Mouse (Mus musculus): ENCODE results near the gene Abi1. TPM values are rescaled to one million over a fixed set of nuclear protein-coding genes. Genes with fewer than 3 reads are reported as not detected.

Abi1 gene
- polyA plus RNA-seq, 1 experiment from 2014 or later, result 40.7 TPM

DNA sequence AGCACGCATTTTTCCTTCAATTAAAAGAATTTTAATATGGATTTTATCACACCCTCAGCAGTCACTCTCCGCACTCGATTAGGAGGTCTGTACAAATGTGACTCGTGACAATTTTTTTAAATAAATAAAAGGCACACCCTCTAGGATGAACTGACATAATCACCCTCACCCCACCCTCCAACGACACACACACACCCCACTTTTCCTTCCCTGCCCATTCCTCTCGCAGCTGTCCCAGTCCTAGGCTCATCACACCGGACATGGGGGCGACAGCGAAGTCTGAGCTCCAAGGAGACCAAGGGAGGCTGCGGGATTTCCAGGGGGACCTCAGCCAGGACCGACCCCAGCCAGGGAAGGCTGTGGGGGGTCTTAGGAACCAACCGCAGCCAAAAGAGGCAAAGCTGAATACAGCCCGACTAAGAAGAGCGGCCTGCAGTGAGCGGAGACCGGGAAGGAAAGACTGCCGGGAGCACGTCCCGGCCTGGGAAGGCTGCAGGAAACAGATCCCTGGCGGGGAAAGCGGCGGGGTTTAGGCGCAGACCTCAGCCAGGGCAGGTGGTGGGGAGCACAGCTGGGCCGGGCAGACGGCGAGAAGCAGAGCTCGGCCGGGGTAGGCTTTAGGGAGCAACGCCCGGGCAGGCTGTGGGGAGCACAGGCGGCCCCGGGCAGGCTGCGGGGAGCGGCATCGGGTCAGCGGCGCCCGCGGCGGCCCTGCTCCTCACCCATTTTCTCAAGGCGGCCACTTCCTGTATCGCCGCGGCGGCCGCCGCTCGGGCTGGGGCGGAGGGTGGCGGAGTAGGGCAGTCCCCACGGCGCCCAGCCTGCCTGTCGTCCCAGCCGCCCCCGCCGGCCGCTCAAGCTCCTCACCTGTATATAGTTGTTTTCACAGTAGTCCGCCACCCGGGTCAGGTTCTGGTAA lies 700 bp downstream of the Abi1 start:
- under 1% methylated on average over 44 of the region's 59 CpGs for WGBS
- TF ChIP-seq EP300 (optimal IDR thresholded peaks at IDR 0.05) (no peak), CTCF (IDR thresholded peaks at IDR 0.05; ENCODE audit: low read depth) (no peak)
- H3K27me3 ChIP-seq (ENCODE audit: control insufficient read depth, insufficient read depth, low read length), result no peaks in the 10 kb centered on the region
- peak overlapping the region; percentile 99 for H3K27ac ChIP-seq (replicated peaks)
- H3K9ac ChIP-seq (ENCODE audit: low read length), result peak overlapping the region; percentile 97
- no peaks in the 10 kb centered on the region for H3K9me3 ChIP-seq (ENCODE audit: control insufficient read depth, low read length)
- peaks cover 6% of the 10 kb centered on the region; the same call in 1 of the 2 replicates for H3K4me1 ChIP-seq (replicated peaks; ENCODE audit: control insufficient read depth, insufficient read depth)
- DNase-seq (ENCODE audit: low spot score) (peak; percentile 74), ATAC-seq (ENCODE audit: low FRiP score, low TSS enrichment) (peak; percentile 81)
- peak overlapping the region; percentile 98 for H3K4me3 ChIP-seq (ENCODE audit: low read depth, low read length)
- H3K36me3 ChIP-seq (ENCODE audit: control insufficient read depth, insufficient read depth, low read length), result no peaks in the 10 kb centered on the region
- peak overlapping the region; percentile 72 for H3K4me2 ChIP-seq (replicated peaks; ENCODE audit: low read depth)

DNA sequence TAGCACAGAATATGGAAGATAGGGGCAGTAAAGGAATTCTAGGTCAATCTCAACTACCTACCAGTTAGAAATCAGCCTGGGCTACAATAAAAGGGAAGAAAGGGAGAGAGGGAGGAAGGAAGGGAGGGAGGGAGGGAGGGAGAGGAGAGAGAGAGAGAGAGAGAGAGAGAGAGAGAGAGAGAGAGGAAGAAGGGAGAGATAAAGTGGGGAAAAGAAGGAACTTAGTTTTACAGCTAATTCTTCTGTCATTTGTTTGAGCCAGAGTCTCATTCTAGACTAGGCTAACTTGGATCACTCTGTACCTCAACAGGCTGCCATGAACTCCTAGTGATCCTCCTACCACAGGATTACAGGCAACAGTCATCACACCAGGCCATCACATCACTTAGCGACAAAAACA lies 4.6 kb downstream of the Abi1 start:
- peaks cover 6% of the 10 kb centered on the region; the same call in 1 of the 2 replicates for H3K4me1 ChIP-seq (replicated peaks; ENCODE audit: control insufficient read depth, insufficient read depth)
- no peaks in the 10 kb centered on the region for H3K9me3 ChIP-seq (ENCODE audit: control insufficient read depth, low read length)
- no peak overlapping the region for H3K4me3 ChIP-seq (ENCODE audit: low read depth, low read length)
- no peaks in the 10 kb centered on the region for H3K36me3 ChIP-seq (ENCODE audit: control insufficient read depth, insufficient read depth, low read length)
- DNase-seq (ENCODE audit: low spot score), result no peak
- H3K27ac ChIP-seq (replicated peaks), result peak overlapping the region; percentile 76; the same call in 1 of the 2 replicates
- H3K9ac ChIP-seq (ENCODE audit: low read length), result no peak overlapping the region
- ATAC-seq (ENCODE audit: low FRiP score, low TSS enrichment), result no peak
- WGBS, result 94% methylated on average over 1 of the region's 1 CpGs
- H3K4me2 ChIP-seq (replicated peaks; ENCODE audit: low read depth), result no peak overlapping the region
- TF ChIP-seq EP300 (optimal IDR thresholded peaks at IDR 0.05), result no peak
- TF ChIP-seq CTCF (IDR thresholded peaks at IDR 0.05; ENCODE audit: low read depth), result no peak
- no peaks in the 10 kb centered on the region for H3K27me3 ChIP-seq (ENCODE audit: control insufficient read depth, insufficient read depth, low read length)

DNA sequence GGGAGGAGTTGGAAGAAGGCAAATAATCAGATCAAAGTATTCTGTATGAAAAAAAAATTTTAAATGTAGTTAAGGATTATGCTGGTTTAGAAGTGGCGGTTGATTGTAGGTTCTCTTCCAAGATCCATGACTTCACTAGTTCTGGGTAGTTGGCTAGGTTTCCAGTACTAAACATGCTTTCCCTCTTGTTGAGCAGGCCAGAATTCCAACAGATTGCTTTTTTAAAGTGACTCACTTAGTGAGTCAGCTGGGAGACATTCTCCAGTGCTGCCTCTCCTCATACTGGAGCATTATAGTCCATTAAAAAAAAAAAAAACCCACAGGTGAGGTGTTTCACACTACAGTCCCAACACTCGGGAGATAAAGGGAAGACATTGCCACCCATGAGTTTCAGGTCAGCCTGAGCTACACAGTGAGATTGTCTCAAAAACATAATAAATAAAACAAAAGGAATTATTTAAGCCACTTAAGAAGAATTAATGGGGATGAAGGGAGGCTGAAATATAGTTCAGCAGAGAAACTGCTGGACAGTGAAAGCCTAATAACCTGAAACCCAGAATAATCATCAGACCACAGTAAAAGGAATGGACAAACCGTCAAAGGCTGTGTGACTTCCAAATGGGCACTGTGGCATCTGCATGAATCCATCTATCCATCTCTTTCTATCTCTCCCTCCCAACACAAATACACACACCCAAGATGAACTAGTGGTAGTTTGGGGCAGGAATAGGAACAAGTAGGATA lies 5.2 kb downstream of the Abi1 start:
- Histone ChIP-seq H3K27ac (replicated peaks) (peak overlapping the region; percentile 76), H3K4me3 (ENCODE audit: low read depth, low read length) (no peak overlapping the region), H3K27me3 (ENCODE audit: control insufficient read depth, insufficient read depth, low read length) (no peaks in the 10 kb centered on the region), H3K4me2 (replicated peaks; ENCODE audit: low read depth) (no peak overlapping the region), H3K36me3 (ENCODE audit: control insufficient read depth, insufficient read depth, low read length) (no peaks in the 10 kb centered on the region), H3K9ac (ENCODE audit: low read length) (no peak overlapping the region), H3K4me1 (replicated peaks; ENCODE audit: control insufficient read depth, insufficient read depth) (peaks cover 6% of the 10 kb centered on the region; the same call in 1 of the 2 replicates), H3K9me3 (ENCODE audit: control insufficient read depth, low read length) (no peaks in the 10 kb centered on the region)
- peak; percentile 41 for ATAC-seq (ENCODE audit: low FRiP score, low TSS enrichment)
- no peak for TF ChIP-seq EP300 (optimal IDR thresholded peaks at IDR 0.05)
- TF ChIP-seq CTCF (IDR thresholded peaks at IDR 0.05; ENCODE audit: low read depth), result no peak
- WGBS, result 46% methylated on average over 3 of the region's 3 CpGs
- no peak for DNase-seq (ENCODE audit: low spot score)

DNA sequence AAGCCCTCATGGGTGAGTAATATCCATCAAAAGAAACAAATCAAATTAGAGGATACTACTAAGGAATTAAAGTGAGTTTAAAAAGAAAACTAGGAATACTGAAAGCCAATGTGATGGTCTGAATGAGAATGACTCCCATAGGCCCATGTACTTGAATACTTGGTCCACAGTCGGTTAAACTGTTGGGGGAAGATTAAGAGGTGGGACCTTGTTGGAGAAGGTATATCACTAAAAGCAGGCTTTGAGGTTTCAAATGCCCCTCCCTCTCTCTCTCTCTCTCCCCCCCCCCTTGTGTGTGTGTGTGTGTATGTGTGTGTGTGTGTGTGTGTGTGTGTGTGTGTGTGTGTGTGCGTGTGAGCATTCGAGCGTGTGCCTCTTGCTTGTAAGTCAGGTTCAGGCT lies 9.4 kb downstream of the Abi1 start:
- TF ChIP-seq EP300 (optimal IDR thresholded peaks at IDR 0.05), result no peak
- no peak for TF ChIP-seq CTCF (IDR thresholded peaks at IDR 0.05; ENCODE audit: low read depth)

DNA sequence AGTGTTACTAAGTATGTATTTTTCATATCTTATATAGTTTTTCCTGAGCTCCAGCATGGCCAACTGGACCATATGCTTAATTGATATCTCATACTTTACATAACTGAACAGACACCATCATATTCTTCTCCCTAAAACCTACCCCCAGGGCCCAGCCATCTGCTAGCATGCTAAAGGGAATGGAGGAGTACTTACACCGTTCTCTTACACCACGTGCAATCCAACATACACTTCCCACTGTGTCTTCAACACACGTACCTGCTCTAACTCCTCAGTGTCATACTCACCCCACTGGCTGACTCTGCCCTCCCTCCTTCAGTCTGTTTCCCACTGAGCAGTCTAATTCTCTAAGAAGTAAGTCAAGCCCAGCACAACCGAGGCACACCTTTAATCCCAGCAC lies 11.2 kb downstream of the Abi1 start:
- 88% methylated on average over 4 of the region's 4 CpGs for WGBS
- Histone ChIP-seq H3K4me2 (replicated peaks; ENCODE audit: low read depth) (no peak overlapping the region), H3K27ac (replicated peaks) (no peak overlapping the region), H3K36me3 (ENCODE audit: control insufficient read depth, insufficient read depth, low read length) (no peaks in the 10 kb centered on the region), H3K9ac (ENCODE audit: low read length) (no peak overlapping the region), H3K4me3 (ENCODE audit: low read depth, low read length) (no peak overlapping the region), H3K4me1 (replicated peaks; ENCODE audit: control insufficient read depth, insufficient read depth) (no peaks in the 10 kb centered on the region), H3K27me3 (ENCODE audit: control insufficient read depth, insufficient read depth, low read length) (no peaks in the 10 kb centered on the region), H3K9me3 (ENCODE audit: control insufficient read depth, low read length) (no peaks in the 10 kb centered on the region)
- ATAC-seq (ENCODE audit: low FRiP score, low TSS enrichment) (no peak), DNase-seq (ENCODE audit: low spot score) (no peak)
- no peak for TF ChIP-seq CTCF (IDR thresholded peaks at IDR 0.05; ENCODE audit: low read depth)
- no peak for TF ChIP-seq EP300 (optimal IDR thresholded peaks at IDR 0.05)

More for the DNA sequence above, 9.4 kb downstream of the Abi1 start:
- no peaks in the 10 kb centered on the region for H3K36me3 ChIP-seq (ENCODE audit: control insufficient read depth, insufficient read depth, low read length)
- no peak overlapping the region for H3K27ac ChIP-seq (replicated peaks)
- 93% methylated on average over 4 of the region's 4 CpGs for WGBS
- ATAC-seq (ENCODE audit: low FRiP score, low TSS enrichment) (no peak), DNase-seq (ENCODE audit: low spot score) (no peak)
- no peak overlapping the region for H3K4me3 ChIP-seq (ENCODE audit: low read depth, low read length)
- no peaks in the 10 kb centered on the region for H3K27me3 ChIP-seq (ENCODE audit: control insufficient read depth, insufficient read depth, low read length)
- no peak overlapping the region for H3K9ac ChIP-seq (ENCODE audit: low read length)
- H3K4me1 ChIP-seq (replicated peaks; ENCODE audit: control insufficient read depth, insufficient read depth), result 0 out of 2 replicates have a peak, but pooled peaks cover 3% of the 10 kb centered on the region
- H3K9me3 ChIP-seq (ENCODE audit: control insufficient read depth, low read length), result no peaks in the 10 kb centered on the region
- H3K4me2 ChIP-seq (replicated peaks; ENCODE audit: low read depth), result no peak overlapping the region

Data from stomach, postnatal 0 days (tissue).